8 mouse cellular contexts compared by ENCODE assay signal in genomic region chr11:51584431-51585248, GRCm38 (mm10). TPM values are rescaled to one million over a fixed set of nuclear protein-coding genes. Genes with fewer than 3 reads are reported as not detected.
DNase-seq lines count a peak whose midpoint lies in the region; ATAC-seq and TF ChIP-seq lines count a peak whose summit lies in the region.

TSS of gene Phykpl (plus strand) at chr11:51584757.

- peaks cover 41% of the 10 kb centered on the region for H3K4me1 ChIP-seq in hindbrain, embryonic 10.5 days (replicated peaks)
- peaks cover 22% of the 10 kb centered on the region for H3K4me1 ChIP-seq in lung, postnatal 0 days (ENCODE audit: insufficient read depth, low read depth, low read length)

- H3K27me3 ChIP-seq in hindbrain, embryonic 10.5 days (ENCODE audit: insufficient read depth, poor library complexity, severe bottlenecking), result no peaks in the 10 kb centered on the region
- no peaks in the 10 kb centered on the region for H3K27me3 ChIP-seq in lung, postnatal 0 days (replicated peaks; ENCODE audit: insufficient read depth, low read length)

- peak; percentile 69; the same call in 1 of the 2 replicates for TF ChIP-seq EP300 in lung, postnatal 0 days (IDR thresholded peaks at IDR 0.05)

- no peaks in the 10 kb centered on the region for H3K9me3 ChIP-seq in hindbrain, embryonic 10.5 days
- no peaks in the 10 kb centered on the region for H3K9me3 ChIP-seq in lung, postnatal 0 days (ENCODE audit: low read length)

- peak within 1 kb of the TSS; percentile 93 for H3K27ac ChIP-seq in hindbrain, embryonic 10.5 days
- peak within 1 kb of the TSS; percentile 97 for H3K27ac ChIP-seq in lung, postnatal 0 days (ENCODE audit: low read length)

- peak within 1 kb of the TSS; percentile 82 for H3K9ac ChIP-seq in lung, postnatal 0 days (replicated peaks; ENCODE audit: low read depth)

- peaks cover 46% of the 10 kb centered on the region for H3K36me3 ChIP-seq in hindbrain, embryonic 10.5 days
- peaks cover 8% of the 10 kb centered on the region; the same call in 1 of the 2 replicates for H3K36me3 ChIP-seq in lung, postnatal 0 days (ENCODE audit: insufficient read depth, low read length)

- WGBS in hindbrain, embryonic 10.5 days, result under 1% methylated on average over 59 of the region's 59 CpGs
- under 1% methylated on average over 54 of the region's 59 CpGs for WGBS in lung, postnatal 0 days

- DNase-seq in MN1 (ENCODE audit: low spot score), result peak; percentile 99
- peak; percentile 98 for DNase-seq in cerebellum, adult 9-10 months
- DNase-seq in hindbrain, embryonic 10.5 days (ENCODE audit: low spot score), result peak; percentile 98
- peak; percentile 95 for DNase-seq in layer of hippocampus, adult 9-11 months
- peak; percentile 98 for DNase-seq in lung, postnatal 0 days (ENCODE audit: low spot score)
- peak; percentile 97 for DNase-seq in ovary, postnatal 14 days (ENCODE audit: low spot score)
- peak; percentile 96 for DNase-seq in thymus, postnatal 14 days

- peak within 1 kb of the TSS; percentile 90 for H3K4me2 ChIP-seq in lung, postnatal 0 days (replicated peaks; ENCODE audit: low read depth, low read length)

- H3K4me3 ChIP-seq in hindbrain, embryonic 10.5 days, result peak within 1 kb of the TSS; percentile 68
- H3K4me3 ChIP-seq in lung, postnatal 0 days (ENCODE audit: low read depth, low read length), result peak within 1 kb of the TSS; percentile 64

- TF ChIP-seq CTCF in lung, postnatal 0 days (IDR thresholded peaks at IDR 0.05), result peak; percentile 69

- peak; percentile 93 for ATAC-seq in frontal cortex, adult (ENCODE audit: low TSS enrichment)
- ATAC-seq in lung, postnatal 0 days, result peak; percentile 97

RNA-seq across cellular contexts. Expression of gene Phykpl, which starts in this region (rescaled TPM):
- polyA plus RNA-seq in hindbrain, embryonic 10.5 days (2016; fragmentation: Nextera tagmentation; extraction: Ambion mirVana), result 13.5 and 14.6 TPM in 2 replicates
- polyA plus RNA-seq in lung, postnatal 0 days (2015; fragmentation: Nextera tagmentation; extraction: Ambion mirVana), result 10.8 and 12.0 TPM in 2 replicates

Comparison
In these comparisons a context has a peak if more than half of its experiments do, and no peak if none do; other contexts are left out.
1. Peak in every context shown above with its lines: DNase-seq, ATAC-seq, H3K4me3 ChIP-seq and H3K27ac ChIP-seq.